Mouse (Mus musculus): ENCODE data around the gene Sart3. TPM values are rescaled to one million over a fixed set of nuclear protein-coding genes. Genes with fewer than 3 reads are reported as not detected.

Sart3 gene
- polyA plus RNA-seq, 2 experiments: 12.7 to 15.0 TPM

DNA sequence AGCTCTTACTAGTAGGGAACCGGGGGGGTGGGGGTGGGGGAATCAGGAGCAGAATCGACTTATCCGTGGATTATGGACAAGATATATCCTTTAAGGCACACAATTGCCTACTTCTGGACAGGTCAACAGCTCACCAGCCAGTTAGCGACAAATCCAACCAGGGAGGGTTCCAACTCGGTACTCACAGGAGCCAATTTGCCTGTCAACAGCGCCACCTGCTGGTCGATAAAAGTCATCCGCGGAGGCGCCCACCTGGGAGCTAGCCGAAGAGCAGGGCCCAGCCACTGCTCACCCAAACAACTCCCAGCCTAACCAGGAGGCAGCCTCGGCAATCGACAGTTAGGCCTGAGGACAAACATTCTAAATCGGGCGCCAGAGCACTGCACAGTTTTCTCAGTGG is 47.9 kb downstream of the Sart3 start, which contains the start of gene 1700069L16Rik:
TSS of gene 1700069L16Rik (minus strand) at position 327 of the 400 bp plus-strand sequence.
- no peak within 1 kb of the TSS for H3K27ac ChIP-seq
- ATAC-seq (ENCODE audit: insufficient read depth): no peak

DNA sequence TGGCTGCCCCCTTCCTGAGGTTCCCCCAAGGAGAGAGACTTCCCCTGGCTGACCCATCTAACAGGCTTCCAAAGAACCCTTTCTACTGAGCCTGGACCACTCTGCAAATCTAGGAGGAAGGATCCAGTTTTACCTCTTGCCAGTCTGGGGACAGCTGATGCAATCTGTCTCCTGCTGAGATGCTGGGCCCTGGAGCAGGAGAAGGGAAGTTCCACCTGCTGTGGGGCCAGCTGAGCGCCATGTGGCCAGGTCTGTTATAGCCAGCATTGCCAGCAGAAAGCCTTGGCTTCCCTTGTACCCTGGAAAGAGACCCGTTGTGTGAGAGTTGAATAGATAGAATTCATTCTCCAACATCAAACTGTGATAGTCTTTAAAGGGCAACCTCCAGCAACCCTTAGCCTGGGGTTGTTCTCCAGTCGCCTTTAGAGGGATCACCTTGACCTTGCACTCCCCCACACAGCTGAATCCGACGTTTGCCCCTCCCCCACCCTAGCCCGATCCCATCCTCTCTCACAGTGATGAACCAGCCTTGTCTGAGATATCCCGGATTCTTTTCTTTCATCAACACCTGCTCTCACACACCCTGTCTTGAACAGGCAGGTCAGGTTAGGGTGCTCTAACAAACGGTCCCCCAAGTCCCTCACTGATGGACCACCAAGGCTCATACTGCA is 48.6 kb downstream of the Sart3 start:
- ATAC-seq (ENCODE audit: insufficient read depth) (no peak), DNase-seq (ENCODE audit: low read depth in 3 of 3, low spot score in 3 of 3) (no peak)
- no peak overlapping the region for H3K9ac ChIP-seq (replicated peaks)
- no peak overlapping the region for H3K27ac ChIP-seq
- no peaks in the 10 kb centered on the region for H3K9me3 ChIP-seq (ENCODE audit: control insufficient read depth, low read length)
- no peaks in the 10 kb centered on the region for H3K36me3 ChIP-seq (replicated peaks; ENCODE audit: control insufficient read depth, insufficient read depth, low read depth)
- no peak overlapping the region for H3K4me2 ChIP-seq (ENCODE audit: low read depth)
- TF ChIP-seq CTCF (IDR thresholded peaks at IDR 0.05; ENCODE audit: low read depth) (no peak), EP300 (IDR thresholded peaks at IDR 0.05; ENCODE audit: low read depth) (no peak)
- 19% methylated on average over 8 of the region's 8 CpGs for WGBS (ENCODE audit: insufficient replicate concordance)
- H3K4me3 ChIP-seq (ENCODE audit: insufficient read depth in 1 of 2, low read depth in 2 of 2, low read length in 2 of 2): no peak overlapping the region
- no peaks in the 10 kb centered on the region for H3K4me1 ChIP-seq (replicated peaks; ENCODE audit: control insufficient read depth in 2 of 2, insufficient read depth in 2 of 2, low read length in 1 of 2)
- no peaks in the 10 kb centered on the region for H3K27me3 ChIP-seq (ENCODE audit: control insufficient read depth, insufficient read depth, low read length)

More for the DNA sequence above, 47.9 kb downstream of the Sart3 start, which contains the start of gene 1700069L16Rik:
- Histone ChIP-seq H3K27me3 (ENCODE audit: control insufficient read depth, insufficient read depth, low read length) (no peaks in the 10 kb centered on the region), H3K4me2 (ENCODE audit: low read depth) (no peak within 1 kb of the TSS), H3K36me3 (replicated peaks; ENCODE audit: control insufficient read depth, insufficient read depth, low read depth) (no peaks in the 10 kb centered on the region), H3K4me1 (replicated peaks; ENCODE audit: control insufficient read depth in 2 of 2, insufficient read depth in 2 of 2, low read length in 1 of 2) (no peaks in the 10 kb centered on the region), H3K9ac (replicated peaks) (no peak within 1 kb of the TSS), H3K4me3 (ENCODE audit: insufficient read depth in 1 of 2, low read depth in 2 of 2, low read length in 2 of 2) (no peak within 1 kb of the TSS), H3K9me3 (ENCODE audit: control insufficient read depth, low read length) (no peaks in the 10 kb centered on the region)
- 6% methylated on average over 15 of the region's 15 CpGs for WGBS (ENCODE audit: insufficient replicate concordance)
- TF ChIP-seq EP300 (IDR thresholded peaks at IDR 0.05; ENCODE audit: low read depth) (no peak), CTCF (IDR thresholded peaks at IDR 0.05; ENCODE audit: low read depth) (peak; percentile 92)
- DNase-seq (ENCODE audit: low read depth in 3 of 3, low spot score in 3 of 3): peak; percentile 36 to 42 (median 39)

DNA sequence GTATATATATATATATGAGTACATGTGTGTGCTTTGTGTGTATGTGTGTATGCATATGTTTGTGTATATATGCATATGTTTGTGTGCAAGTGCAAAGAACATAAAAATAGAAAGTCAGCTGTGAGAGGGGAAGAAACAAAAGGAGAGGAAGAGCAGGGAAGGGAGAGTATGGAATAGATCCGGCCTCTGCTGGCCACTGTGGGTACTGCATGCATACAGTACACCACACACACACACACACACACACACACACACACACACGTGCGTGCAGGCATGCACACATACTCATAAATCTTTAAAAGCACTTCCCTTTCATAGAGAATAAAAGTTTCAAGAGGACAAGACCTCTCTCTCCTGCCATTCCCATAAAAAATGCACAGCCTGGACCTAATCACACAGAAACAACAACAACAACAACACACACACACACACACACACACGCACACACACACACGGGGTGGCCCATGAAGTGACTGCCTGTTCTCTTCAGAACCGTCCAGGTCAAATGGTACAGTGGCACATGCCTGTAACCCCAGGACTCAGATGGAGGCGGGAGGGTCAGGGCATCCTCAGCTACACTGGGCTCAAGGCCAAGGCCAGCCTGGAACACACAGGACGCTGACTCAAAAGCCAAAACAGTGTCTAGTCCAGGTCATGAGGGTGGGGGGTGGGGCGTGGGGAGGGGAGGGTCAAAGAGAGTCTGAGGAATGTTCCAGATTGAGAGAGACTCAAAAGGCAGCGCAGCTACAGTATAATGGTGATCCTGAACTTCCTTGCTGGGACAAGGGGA is 49.9 kb downstream of the Sart3 start:
- H3K4me1 ChIP-seq (replicated peaks; ENCODE audit: control insufficient read depth in 2 of 2, insufficient read depth in 2 of 2, low read length in 1 of 2): no peaks in the 10 kb centered on the region
- H3K4me2 ChIP-seq (ENCODE audit: low read depth): no peak overlapping the region
- no peak for DNase-seq (ENCODE audit: low read depth in 3 of 3, low spot score in 3 of 3)
- no peaks in the 10 kb centered on the region for H3K27me3 ChIP-seq (ENCODE audit: control insufficient read depth, insufficient read depth, low read length)
- no peaks in the 10 kb centered on the region for H3K36me3 ChIP-seq (replicated peaks; ENCODE audit: control insufficient read depth, insufficient read depth, low read depth)
- no peak overlapping the region for H3K4me3 ChIP-seq (ENCODE audit: insufficient read depth in 1 of 2, low read depth in 2 of 2, low read length in 2 of 2)
- 62% methylated on average over 10 of the region's 10 CpGs for WGBS (ENCODE audit: insufficient replicate concordance)
- TF ChIP-seq EP300 (IDR thresholded peaks at IDR 0.05; ENCODE audit: low read depth) (no peak), CTCF (IDR thresholded peaks at IDR 0.05; ENCODE audit: low read depth) (peak; percentile 53)
- H3K9ac ChIP-seq (replicated peaks): no peak overlapping the region
- H3K9me3 ChIP-seq (ENCODE audit: control insufficient read depth, low read length): no peaks in the 10 kb centered on the region
- H3K27ac ChIP-seq: no peak overlapping the region
- no peak for ATAC-seq (ENCODE audit: insufficient read depth)

DNA sequence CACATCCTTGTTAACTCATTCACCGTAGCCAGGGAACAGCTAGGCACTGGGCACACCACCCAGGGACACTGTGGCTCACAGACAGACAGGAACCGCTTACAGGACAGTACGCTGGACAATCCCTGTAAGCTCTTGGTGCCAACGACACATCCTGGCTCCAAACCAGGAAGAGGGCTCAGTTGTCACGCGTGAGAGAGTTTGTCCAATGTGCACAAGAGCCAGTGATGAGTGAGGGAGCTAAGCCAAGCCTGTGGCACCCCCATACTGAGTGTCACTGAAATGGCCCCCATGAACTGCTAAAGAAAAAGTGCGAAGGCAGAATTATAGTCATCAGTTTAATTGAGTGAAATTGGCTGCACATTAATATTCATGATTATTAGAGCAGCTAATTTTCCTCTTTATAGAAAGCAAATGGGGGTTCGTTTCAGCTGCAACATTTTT is 53.1 kb downstream of the Sart3 start:
- Histone ChIP-seq H3K4me3 (ENCODE audit: insufficient read depth in 1 of 2, low read depth in 2 of 2, low read length in 2 of 2) (no peak overlapping the region), H3K36me3 (replicated peaks; ENCODE audit: control insufficient read depth, insufficient read depth, low read depth) (no peaks in the 10 kb centered on the region), H3K27ac (no peak overlapping the region), H3K9me3 (ENCODE audit: control insufficient read depth, low read length) (no peaks in the 10 kb centered on the region), H3K4me2 (ENCODE audit: low read depth) (no peak overlapping the region), H3K4me1 (replicated peaks; ENCODE audit: control insufficient read depth in 2 of 2, insufficient read depth in 2 of 2, low read length in 1 of 2) (no peaks in the 10 kb centered on the region), H3K9ac (replicated peaks) (no peak overlapping the region), H3K27me3 (ENCODE audit: control insufficient read depth, insufficient read depth, low read length) (no peaks in the 10 kb centered on the region)
- WGBS (ENCODE audit: insufficient replicate concordance): 64% methylated on average over 8 of the region's 8 CpGs
- TF ChIP-seq CTCF (IDR thresholded peaks at IDR 0.05; ENCODE audit: low read depth) (no peak), EP300 (IDR thresholded peaks at IDR 0.05; ENCODE audit: low read depth) (no peak)
- DNase-seq (ENCODE audit: low read depth in 3 of 3, low spot score in 3 of 3) (no peak), ATAC-seq (ENCODE audit: insufficient read depth) (no peak)

All from liver, embryonic 14.5 days (tissue).